Mouse (Mus musculus) thymus, adult 2 months (tissue): ENCODE measurements around the gene Kcns1.

Experiments
- CTCF ChIP-seq: fragments of 200-500 bp; IDR thresholded peaks from 2 replicates; pipeline ENCODE4 v1.5.1; 2012; ENCODE audit warnings: mild to moderate bottlenecking, control low read depth, low read length, moderate library complexity, borderline replicate concordance; ENCODE audit not compliant: control insufficient read depth, poor library complexity, insufficient read depth; ENCODE audit errors: extremely low read depth
- POLR2A ChIP-seq: fragments of 200-500 bp; IDR thresholded peaks from 2 replicates; pipeline ENCODE4 v1.6.1; 2012; ENCODE audit warnings: mild to moderate bottlenecking, low read length, control low read depth, moderate library complexity; ENCODE audit not compliant: control insufficient read depth, poor library complexity, insufficient read depth; ENCODE audit errors: extremely low read depth

DNA sequence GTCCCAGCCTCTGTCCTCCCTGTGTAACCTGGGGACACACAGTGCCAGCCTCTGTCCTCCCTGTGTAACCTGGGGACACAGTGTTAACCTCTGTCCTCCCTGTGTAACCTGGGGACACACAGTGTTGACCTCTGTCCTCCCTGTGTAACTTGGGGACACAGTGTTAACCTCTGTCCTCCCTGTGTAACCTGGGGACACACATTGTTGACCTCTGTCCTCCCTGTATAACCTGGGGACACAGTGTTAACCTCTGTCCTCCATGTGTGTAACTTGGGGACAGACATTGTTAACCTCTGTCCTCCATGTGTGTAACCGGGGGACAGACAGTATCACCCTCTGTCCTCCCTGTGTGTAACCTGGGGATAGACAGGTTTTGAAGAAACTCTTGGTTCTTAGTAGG, 39.3 kb downstream of the Kcns1 start:
- no peak for TF ChIP-seq CTCF
- no peak for TF ChIP-seq POLR2A
